ENCODE assay signal across 13 mouse cellular contexts in the genomic region with DNA sequence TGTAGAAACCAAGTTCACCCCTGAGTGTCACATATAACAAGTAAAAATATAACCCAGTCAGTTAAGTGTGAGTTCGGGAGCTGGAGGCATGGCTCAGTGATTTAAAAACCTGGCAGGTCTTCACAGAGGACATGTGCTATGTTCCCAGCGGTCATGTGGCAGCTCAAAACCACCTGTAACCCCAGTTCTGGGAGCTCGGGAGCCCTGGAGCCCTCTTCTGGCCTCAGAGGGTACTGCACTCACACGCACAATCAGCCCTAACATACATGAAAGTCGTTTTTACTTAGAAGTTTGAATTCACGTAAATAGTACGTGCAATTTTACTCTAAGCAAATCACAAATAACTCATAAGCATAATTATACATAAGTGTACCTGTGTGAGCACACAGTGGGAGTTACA.
DNase-seq lines count a peak whose midpoint lies in the region; ATAC-seq and TF ChIP-seq lines count a peak whose summit lies in the region.
"Had no signal": no experiment of that assay in that cellular context is flagged by ENCODE, and none has a peak within 500 bp of the region (broad histone marks: within the 10 kb centered on the region; RNA-seq: fewer than 3 reads in every experiment).

No protein-coding gene starts in this region.

- no peak overlapping the region for H3K9ac ChIP-seq in lung, embryonic 14.5 days
- H3K9ac ChIP-seq: limb, embryonic 13.5 days had no signal

- H3K36me3 ChIP-seq in lung, embryonic 14.5 days (ENCODE audit: insufficient read depth): no peaks in the 10 kb centered on the region
- H3K36me3 ChIP-seq: limb, embryonic 13.5 days had no signal

- no peak for DNase-seq in gastrocnemius, adult 2 months
- no peak for DNase-seq in gastrocnemius, postnatal 4 days (ENCODE audit: low spot score in 2 of 2)
- DNase-seq in lung, embryonic 14.5 days: no peak
- no peak for DNase-seq in lung, postnatal 36 days
- no peak for DNase-seq in Patski (ENCODE audit: low read depth, low spot score)
- DNase-seq in naive thymus-derived CD4-positive, alpha-beta T cell, adult 2 months (ENCODE audit: low read depth): peak; percentile 30
- no peak for DNase-seq in adrenal gland, postnatal 4 days (ENCODE audit: low spot score in 2 of 2)
- no peak for DNase-seq in ovary, postnatal 14 days (ENCODE audit: low spot score)
- DNase-seq: cerebellum, adult 2 months; gastrocnemius, postnatal 14 days; heart, postnatal 10 days; kidney, adult 8-10 months had no signal

- H3K4me1 ChIP-seq in lung, embryonic 14.5 days (ENCODE audit: insufficient read depth): no peaks in the 10 kb centered on the region

- POLR2A ChIA-PET in Patski (lab: Charles Lee): no interaction called here

- in situ Hi-C loops in Patski (cut with MboI; ENCODE audit: low pct_unique_long_range_greater_than_20kb): no loop called here

- ATAC-seq in lung, embryonic 14.5 days (ENCODE audit: insufficient read depth): no peak
- no peak for ATAC-seq in Patski

- peak; percentile 41 for TF ChIP-seq CTCF in gastrocnemius, adult 2 months (IDR thresholded peaks at IDR 0.05)
- peak; percentile 42 for TF ChIP-seq CTCF in lung, embryonic 14.5 days (IDR thresholded peaks at IDR 0.05; ENCODE audit: low read depth)
- peak; percentile 38 for TF ChIP-seq CTCF in Patski (IDR thresholded peaks at IDR 0.05)

- CTCF ChIA-PET in Patski (lab: Charles Lee): no interaction called here

- H3K27ac ChIP-seq in gastrocnemius, adult 2 months: no peak overlapping the region
- H3K27ac ChIP-seq in lung, embryonic 14.5 days (ENCODE audit: low read depth): no peak overlapping the region
- H3K27ac ChIP-seq: limb, embryonic 13.5 days had no signal

- H3K4me2 ChIP-seq in lung, embryonic 14.5 days: no peak overlapping the region
- H3K4me2 ChIP-seq: limb, embryonic 13.5 days had no signal

- H3K9me3 ChIP-seq in lung, embryonic 14.5 days (ENCODE audit: low read depth, low read length): no peaks in the 10 kb centered on the region

- H3K4me3 ChIP-seq in gastrocnemius, adult 2 months: no peak overlapping the region
- no peak overlapping the region for H3K4me3 ChIP-seq in lung, embryonic 14.5 days (ENCODE audit: low read depth, low read length)
- H3K4me3 ChIP-seq: limb, embryonic 13.5 days had no signal

- H3K27me3 ChIP-seq in lung, embryonic 14.5 days (ENCODE audit: insufficient read depth, low read length): no peaks in the 10 kb centered on the region
- no peaks in the 10 kb centered on the region for H3K27me3 ChIP-seq in Patski
- H3K27me3 ChIP-seq: limb, embryonic 13.5 days had no signal

- WGBS in lung, embryonic 14.5 days: 89% methylated on average over 7 of the region's 7 CpGs

- intact Hi-C loops in gastrocnemius, adult 2 months (cut with DNase I): no loop called here
